Mouse (Mus musculus) layer of hippocampus, adult 8-10 months (tissue): ENCODE results near the gene Tfdp2. TPM values are rescaled to one million over a fixed set of nuclear protein-coding genes. Genes with fewer than 3 reads are reported as not detected.
"Not testable (repeated sequence)": the region's sequence is repeated elsewhere in the genome, so short reads cannot be mapped to it uniquely, and the experiment has no call there.

Experiments used
- DNase-seq, 2 experiments: peaks; one replicate each; pipeline ENCODE4 v3.0.0; 2022; ENCODE audit warnings: low spot score in 2 of 2
- total RNA-seq, 4 experiments: library from RNA; stranded (reverse); gene quantifications; 2 replicates each; pipeline ENCODE4 v1.2.4; 2022

Gene Tfdp2
- total RNA-seq, 4 experiments from 2014 or later, result 39.6 to 45.8 (median 43.2) TPM

GRCm38 (mm10) chr9:96299324-96300008, 103.4 kb downstream of the Tfdp2 start:
- no peak for DNase-seq

- DNase-seq, result no peak
These were observed 112.7 kb downstream of the Tfdp2 start for GRCm38 (mm10) chr9:96308816-96309215.

GRCm38 (mm10) chr9:96312074-96312473, 116.0 kb downstream of the Tfdp2 start:
- DNase-seq, result no peak

- DNase-seq, result no peak
These were observed 123.3 kb downstream of the Tfdp2 start for GRCm38 (mm10) chr9:96319333-96319732.

GRCm38 (mm10) chr9:96320551-96320980, 124.5 kb downstream of the Tfdp2 start:
- DNase-seq, result no peak

GRCm38 (mm10) chr9:96322411-96323152, 126.5 kb downstream of the Tfdp2 start:
- no peak for DNase-seq

- DNase-seq, result no peak
These were observed 128.4 kb downstream of the Tfdp2 start for GRCm38 (mm10) chr9:96324502-96324901.

GRCm38 (mm10) chr9:96326496-96326923, 130.4 kb downstream of the Tfdp2 start:
- no peak for DNase-seq

GRCm38 (mm10) chr9:96328226-96328625, 132.2 kb downstream of the Tfdp2 start:
- DNase-seq, result no peak

- no peak for DNase-seq
These were observed 135.1 kb downstream of the Tfdp2 start for GRCm38 (mm10) chr9:96331146-96331545.

GRCm38 (mm10) chr9:96345750-96346149, 149.7 kb downstream of the Tfdp2 start:
- DNase-seq, result no peak

GRCm38 (mm10) chr9:96348885-96349284, 152.8 kb downstream of the Tfdp2 start:
- DNase-seq, result no peak

GRCm38 (mm10) chr9:96350010-96350409, 153.9 kb downstream of the Tfdp2 start:
- peak in 1 of 2 experiments; percentile 55 for DNase-seq

GRCm38 (mm10) chr9:96350476-96350875, 154.4 kb downstream of the Tfdp2 start:
- DNase-seq, result no peak

GRCm38 (mm10) chr9:96351771-96352170, 155.7 kb downstream of the Tfdp2 start:
- not testable (repeated sequence) for DNase-seq

- no peak for DNase-seq
These were observed 157.2 kb downstream of the Tfdp2 start for GRCm38 (mm10) chr9:96353121-96353769.

GRCm38 (mm10) chr9:96353799-96354198, 157.7 kb downstream of the Tfdp2 start:
- DNase-seq, result no peak

- no peak for DNase-seq
These were observed 164.0 kb downstream of the Tfdp2 start for GRCm38 (mm10) chr9:96360056-96360455.

GRCm38 (mm10) chr9:96363581-96364140, 167.6 kb downstream of the Tfdp2 start:
- peak; percentile 30 to 52 for DNase-seq

GRCm38 (mm10) chr9:96364141-96364838, 168.2 kb downstream of the Tfdp2 start, which contains the start of gene Atp1b3:
Atp1b3 (minus strand) TSS chr9:96364442.
- DNase-seq, result peak; percentile 95 to 98

GRCm38 (mm10) chr9:96365271-96365872, 169.3 kb downstream of the Tfdp2 start:
- DNase-seq, result no peak
